Mouse (Mus musculus): ENCODE measurements at regions not wholly inside any gene's neighbourhood (a gene's known extent, or its start where the extent isn't known, plus 50 kb on each side); places are given as distances from the start of the nearest gene placed in this dataset.

GRCm38 (mm10) chr16:24215353-24215752, 178.0 kb upstream of the Lpp start:
- no peak for DNase-seq (ENCODE audit: low spot score in 2 of 2)

DNA sequence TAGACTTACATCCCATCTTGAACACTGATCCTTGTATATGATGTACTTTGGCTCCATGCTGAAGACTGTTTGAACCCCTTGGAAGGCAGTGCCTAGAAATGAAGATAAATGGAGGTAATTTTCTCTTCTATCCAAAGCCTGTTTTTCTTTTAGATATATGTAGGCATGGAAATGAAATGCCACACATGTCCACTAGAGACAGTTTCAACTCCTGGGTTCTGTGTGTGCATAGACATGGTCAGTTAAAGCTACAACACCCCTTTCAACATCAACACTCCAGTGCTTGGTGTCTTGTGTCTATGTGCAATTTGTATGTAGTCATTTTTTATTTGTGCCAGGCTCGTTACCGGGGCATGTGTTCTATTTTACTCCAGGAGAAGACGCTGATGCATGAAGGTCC, 179.7 kb upstream of the Lpp start:
- DNase-seq (ENCODE audit: low spot score in 2 of 2) = no peak

- no peak for DNase-seq (ENCODE audit: low spot score in 2 of 2)
These were observed 180.6 kb upstream of the Lpp start for GRCm38 (mm10) chr16:24212702-24213101.

- DNase-seq (ENCODE audit: low spot score in 2 of 2) = no peak
These were observed 181.7 kb upstream of the Lpp start for GRCm38 (mm10) chr16:24211588-24211987.

DNA sequence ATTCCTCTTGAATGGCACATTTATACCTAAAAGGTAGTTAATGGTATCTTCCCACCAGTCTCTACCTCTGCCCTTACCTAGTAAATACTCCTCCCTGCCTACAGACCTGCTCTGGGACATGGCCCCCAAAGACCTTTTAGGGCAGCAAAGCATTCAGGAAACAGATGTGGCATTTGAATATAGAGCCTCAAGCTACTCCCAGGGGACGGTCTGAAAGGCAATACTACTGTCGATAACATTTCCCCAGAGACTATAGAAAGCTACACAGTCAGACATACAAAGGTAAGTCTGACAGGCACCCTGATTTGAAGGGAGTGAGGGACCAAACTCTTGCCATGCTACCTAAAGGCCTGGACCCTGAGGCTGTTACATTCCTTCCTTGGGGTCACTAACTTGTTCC, 184.4 kb upstream of the Lpp start:
- no peak for DNase-seq (ENCODE audit: low spot score in 2 of 2)

- DNase-seq (ENCODE audit: low spot score in 2 of 2) = no peak
These were observed 185.2 kb upstream of the Lpp start for GRCm38 (mm10) chr16:24208118-24208517.

DNA sequence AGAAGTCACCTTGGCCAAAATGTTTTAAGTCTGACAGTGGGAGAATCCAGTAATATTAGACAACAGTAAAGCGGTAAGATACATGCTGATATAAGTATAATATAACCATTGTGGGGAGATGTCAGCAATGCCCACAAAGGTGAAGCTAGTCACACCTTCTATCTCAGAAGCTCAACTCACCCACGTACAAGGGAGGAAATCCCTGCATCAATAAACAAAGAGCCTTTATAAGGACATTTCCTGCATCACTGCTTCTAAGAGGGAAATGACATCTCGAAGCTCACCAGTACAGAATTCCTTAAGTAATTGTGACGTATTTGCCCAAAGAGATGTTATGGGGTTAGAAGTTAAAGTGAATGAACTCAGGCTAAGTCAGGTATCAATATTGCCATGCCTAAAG, 186.3 kb upstream of the Lpp start:
- DNase-seq (ENCODE audit: low spot score in 2 of 2) = no peak

GRCm38 (mm10) chr16:24206461-24206861, 186.8 kb upstream of the Lpp start:
- DNase-seq (ENCODE audit: low spot score in 2 of 2) = no peak

DNA sequence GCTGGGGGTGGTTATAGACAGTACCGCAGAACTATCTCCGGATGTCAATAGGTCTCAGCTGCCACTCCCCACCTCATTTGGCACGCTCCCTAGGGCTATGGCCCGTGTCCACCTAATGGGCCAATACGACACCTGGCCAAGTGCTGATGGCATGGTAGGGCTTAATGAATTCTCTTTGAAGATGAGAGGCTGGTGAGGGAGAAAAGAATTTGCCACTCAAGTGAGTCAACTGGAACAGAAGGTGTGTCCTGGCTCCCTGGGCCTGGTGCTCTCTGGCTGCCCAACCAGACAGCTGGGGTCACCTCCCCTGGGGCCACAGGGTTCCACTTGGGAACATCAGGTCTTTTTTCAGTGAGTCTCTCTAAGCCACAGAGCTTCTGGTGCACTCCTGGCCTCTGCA, 187.7 kb upstream of the Lpp start:
- no peak for DNase-seq (ENCODE audit: low spot score in 2 of 2)

DNA sequence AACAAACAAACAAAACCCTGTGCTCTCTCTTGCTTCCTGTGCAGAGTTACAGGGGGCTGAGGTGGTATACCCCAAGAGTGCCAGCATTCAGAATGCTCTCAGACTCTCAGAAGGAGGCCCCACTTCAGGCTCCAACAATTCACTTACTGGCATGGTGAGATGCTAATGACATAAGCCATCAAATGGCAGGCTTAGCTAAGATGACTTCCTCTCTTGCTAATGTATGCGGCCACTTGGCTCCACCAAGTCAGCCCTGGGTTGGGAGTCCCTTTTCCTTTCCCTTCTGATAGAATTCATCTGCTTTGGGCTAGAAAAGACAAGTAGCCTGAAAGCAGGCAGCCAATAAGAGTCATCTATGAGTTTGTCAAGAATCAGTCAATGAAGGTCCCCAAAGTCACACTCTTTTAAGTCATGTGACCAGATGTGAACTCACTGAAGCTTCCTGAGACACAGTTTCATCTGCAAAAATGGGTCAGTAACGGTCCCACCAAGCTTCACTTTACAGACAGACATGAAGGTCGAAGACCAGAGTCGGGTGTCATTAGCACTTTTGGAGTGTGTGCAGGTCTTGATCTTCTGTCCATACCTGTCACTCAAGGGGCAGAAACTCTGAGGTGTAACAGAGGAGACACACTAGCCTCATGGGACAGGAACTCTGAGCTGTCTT, 189.1 kb upstream of the Lpp start:
- no peak for DNase-seq (ENCODE audit: low spot score in 2 of 2)

- no peak for DNase-seq (ENCODE audit: low spot score in 2 of 2)
These were observed 190.7 kb upstream of the Lpp start for GRCm38 (mm10) chr16:24202653-24203052.

DNA sequence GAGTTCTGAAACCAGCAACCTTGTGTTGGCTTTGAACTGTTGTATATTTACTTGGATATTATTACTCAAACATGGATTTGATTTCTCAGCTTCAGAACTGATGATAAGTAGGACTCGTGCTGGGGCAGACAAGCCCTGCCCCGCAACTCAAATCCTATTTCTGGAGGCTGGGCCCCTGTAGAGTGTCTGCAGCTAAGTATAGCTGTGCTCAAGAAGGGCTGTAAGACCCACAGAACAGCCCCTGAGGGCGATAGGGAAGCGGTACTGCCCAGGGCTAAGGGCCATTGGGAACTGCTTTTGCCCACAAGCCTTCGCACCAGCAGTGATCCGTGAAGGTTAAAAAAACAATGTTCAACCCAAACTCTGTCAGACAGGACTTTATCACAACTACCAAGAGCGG, 191.9 kb upstream of the Lpp start:
- DNase-seq (ENCODE audit: low spot score in 2 of 2) = no peak

- no peak for DNase-seq (ENCODE audit: low spot score in 2 of 2)
These were observed 193.1 kb upstream of the Lpp start for GRCm38 (mm10) chr16:24200200-24200599.

DNA sequence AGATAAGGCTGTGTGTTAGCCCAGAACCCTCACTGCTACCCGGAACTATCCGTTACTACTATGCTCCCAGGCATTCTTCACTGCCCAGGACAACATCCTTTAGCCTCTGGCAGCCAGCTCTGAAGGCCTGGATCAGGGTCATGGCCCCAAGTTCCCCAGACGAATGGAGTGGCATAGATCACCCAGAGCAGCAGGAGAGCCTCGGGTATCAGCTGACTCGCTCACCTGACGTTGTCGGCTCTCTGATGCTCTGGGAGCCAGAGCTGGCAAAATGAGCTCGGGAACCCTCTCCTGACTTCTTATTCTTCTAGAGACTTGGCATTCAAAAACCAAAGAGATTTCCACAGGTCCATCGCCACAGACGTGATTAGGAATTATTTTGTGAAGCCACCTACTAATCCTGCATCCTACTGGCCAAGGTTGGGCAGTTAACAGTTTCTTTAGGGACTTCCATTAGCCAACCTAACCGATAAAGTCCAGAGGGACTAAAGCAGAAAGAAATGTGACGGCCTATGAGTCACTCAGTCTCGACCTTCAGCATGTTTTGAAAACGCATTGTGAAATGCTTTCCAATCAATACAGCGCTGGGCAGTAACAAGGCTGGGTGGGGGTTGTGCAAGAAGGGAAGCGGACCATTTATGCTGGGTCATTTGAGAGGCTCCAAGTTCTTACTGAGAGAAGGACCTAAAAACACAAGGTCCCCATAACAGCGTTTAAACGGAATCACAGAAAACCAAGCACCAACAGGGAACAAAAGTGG, 193.7 kb upstream of the Lpp start:
- DNase-seq (ENCODE audit: low spot score in 2 of 2) = no peak

GRCm38 (mm10) chr16:24198291-24198690, 195.0 kb upstream of the Lpp start:
- DNase-seq (ENCODE audit: low spot score in 2 of 2) = no peak

DNA sequence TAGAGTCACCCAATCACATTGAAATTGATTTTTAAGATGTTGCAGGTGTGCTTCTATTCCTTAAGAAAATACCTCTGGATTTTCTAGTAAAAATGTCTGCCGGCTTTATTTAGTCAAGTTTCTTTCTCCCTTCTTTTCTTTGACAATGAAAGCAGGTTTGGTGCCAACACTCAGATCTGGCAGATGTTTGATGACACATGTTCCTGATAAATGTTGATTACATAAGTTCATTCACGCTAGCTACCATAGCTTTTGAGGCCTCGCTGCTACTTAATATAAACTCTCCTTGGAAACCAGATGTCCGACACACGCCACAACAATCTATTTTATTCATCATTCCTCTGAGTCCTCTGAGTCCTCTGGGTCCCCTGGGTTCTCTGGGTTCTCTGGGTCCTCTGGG, 195.7 kb upstream of the Lpp start:
- DNase-seq (ENCODE audit: low spot score in 2 of 2) = no peak

- no peak for DNase-seq (ENCODE audit: low spot score in 2 of 2)
These were observed 199.4 kb upstream of the Lpp start for GRCm38 (mm10) chr16:24193945-24194344.

DNA sequence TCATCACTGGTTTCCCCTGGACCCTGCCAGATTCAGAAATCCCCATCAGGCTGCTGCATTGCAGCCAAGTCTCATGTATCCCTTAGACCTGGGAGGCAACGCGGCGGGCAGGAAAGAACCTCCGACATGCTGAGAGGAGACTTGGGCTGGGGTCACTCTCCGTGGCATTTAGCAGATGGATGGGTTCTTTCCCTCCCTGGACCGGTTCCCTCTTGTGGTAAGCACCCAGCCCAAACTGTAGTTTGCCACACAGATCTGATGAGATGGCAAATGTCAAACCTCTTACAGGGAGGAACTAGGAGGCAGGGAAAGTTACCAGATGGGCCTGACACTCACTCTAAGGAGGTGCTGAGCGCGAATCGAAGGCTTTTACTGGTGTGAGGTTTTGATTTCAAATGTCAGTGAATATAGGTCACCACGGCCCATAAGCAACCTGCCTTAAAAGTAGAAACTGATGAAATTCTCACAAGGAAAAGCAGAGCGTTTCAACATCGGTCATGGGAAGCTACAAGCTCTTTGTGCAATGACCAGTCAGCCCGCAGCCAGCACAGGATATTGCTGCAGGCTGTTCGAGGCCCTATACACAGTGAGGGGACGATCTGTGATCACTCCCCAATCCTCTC, 199.9 kb upstream of the Lpp start:
- DNase-seq (ENCODE audit: low spot score in 2 of 2) = peak in 1 of 2 experiments; percentile 17

- DNase-seq (ENCODE audit: low spot score in 2 of 2) = no peak
These were observed 201.3 kb upstream of the Lpp start for GRCm38 (mm10) chr16:24192013-24192412.

DNA sequence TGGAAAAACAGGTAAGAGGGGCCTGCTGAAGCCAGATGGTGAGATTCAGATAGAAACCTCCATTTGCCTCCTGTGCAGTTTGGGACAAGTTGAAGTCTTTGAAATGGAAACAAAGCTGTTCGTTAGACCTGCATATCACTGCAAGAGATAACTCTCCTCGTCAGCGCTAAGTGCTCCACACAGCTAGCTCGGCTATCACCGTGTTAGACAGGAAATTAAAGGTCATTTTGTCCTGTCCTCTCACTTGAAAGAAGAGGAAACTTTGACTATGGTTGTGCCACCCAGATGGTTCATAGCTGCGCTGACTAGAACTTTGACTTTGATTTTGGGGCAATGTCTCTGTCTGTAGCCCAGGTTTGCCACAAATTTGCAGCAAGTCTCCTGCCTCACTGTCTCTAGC, 198.5 kb upstream of the Bcl6 start:
- no peak for DNase-seq (ENCODE audit: low spot score in 2 of 2)

DNA sequence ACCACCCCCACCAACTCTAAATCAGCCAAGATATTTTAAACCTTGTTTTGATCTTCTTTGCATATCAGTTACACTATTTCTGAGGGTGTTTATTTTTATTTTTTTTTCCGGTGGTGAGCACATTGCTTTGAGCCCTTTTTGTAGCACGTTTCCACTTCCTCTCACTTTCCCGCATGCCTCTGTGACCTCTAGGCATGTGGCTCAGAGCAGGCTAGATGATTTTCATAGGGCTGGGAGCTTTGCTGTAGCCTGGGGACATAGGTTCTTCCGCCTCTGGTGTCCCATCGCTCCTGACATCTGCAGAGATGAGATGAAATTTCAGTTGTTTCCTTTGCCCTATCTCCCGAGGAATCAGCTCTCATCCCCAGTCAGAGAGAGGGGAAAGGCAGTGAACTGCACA, 197.3 kb upstream of the Bcl6 start:
- no peak for DNase-seq (ENCODE audit: low spot score in 2 of 2)

DNA sequence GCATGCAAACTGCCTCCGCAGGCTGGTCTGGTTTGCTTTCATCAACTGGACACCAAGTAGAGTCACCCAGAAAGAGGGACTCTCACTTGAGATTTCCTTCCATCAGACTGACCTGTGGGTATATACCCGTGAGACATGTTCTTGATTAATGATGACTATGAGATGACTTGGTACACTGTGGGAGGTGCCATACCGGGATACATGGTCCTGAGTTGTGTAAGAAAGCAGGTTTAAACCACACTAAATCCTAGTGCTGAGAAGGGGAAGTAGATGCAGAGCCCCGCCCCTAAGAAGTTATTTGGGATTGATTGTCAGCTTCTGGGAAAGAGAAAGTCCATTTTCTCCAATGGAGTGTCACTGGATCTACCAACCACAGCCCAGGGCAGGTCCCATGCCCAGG, 196.2 kb upstream of the Bcl6 start:
- no peak for DNase-seq (ENCODE audit: low spot score in 2 of 2)

DNA sequence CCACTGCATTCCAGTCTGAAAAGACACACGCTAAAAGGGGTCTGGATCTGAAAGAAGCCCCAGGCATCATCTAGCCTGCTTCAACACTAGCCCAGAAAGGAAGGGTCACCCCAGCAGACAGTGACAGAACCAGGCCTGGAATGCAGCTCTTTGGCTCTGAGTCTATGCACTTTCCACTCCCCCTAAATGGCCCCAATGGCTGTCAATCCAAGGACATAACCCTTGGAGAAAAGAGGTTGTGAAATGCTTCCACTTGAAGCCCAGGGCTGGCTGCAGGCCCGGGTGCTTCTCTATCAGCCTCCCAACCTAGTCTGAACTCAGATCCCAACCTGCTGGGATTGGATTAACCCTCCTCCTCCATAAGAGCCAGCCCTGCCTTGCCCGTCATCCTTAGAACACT, 194.6 kb upstream of the Bcl6 start:
- no peak for DNase-seq (ENCODE audit: low spot score in 2 of 2)
